ENCODE assay signal across 22 mouse cellular contexts in the genomic region with DNA sequence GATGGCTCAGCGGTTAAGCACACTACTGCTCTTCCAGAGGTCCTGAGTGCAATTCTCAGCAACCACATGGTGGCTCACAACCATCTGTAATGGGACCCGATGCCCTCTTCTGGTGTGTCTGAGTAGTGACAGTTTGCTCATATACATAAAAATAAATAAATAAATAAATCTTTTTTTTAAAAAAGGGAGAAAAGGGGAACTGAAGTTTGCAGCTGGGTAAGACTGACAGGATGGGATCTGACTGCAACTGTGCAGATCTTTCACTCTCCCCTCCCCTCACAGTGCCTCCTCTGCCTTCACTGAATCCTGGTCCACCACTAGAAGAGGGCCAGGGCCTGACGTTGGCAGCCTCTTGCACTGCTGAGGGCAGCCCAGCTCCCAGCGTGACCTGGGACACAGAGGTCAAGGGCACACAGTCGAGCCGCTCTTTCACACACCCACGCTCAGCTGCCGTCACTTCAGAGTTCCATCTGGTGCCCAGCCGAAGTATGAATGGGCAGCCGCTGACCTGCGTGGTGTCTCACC. TPM values are rescaled to one million over a fixed set of nuclear protein-coding genes. Genes with fewer than 3 reads are reported as not detected.
DNase-seq lines count a peak whose midpoint lies in the region; ATAC-seq and TF ChIP-seq lines count a peak whose summit lies in the region.
"Had no signal": no experiment of that assay in that cellular context is flagged by ENCODE, and none has a peak within 500 bp of the region (broad histone marks: within the 10 kb centered on the region; RNA-seq: fewer than 3 reads in every experiment).

No protein-coding gene starts in this region.

- no peak overlapping the region for H3K4me3 ChIP-seq in layer of hippocampus, adult 2 months
- no peak overlapping the region for H3K4me3 ChIP-seq in midbrain, postnatal 0 days (ENCODE audit: low read depth, low read length)
- no peak overlapping the region for H3K4me3 ChIP-seq in midbrain, embryonic 16.5 days (ENCODE audit: low read depth, low read length)
- H3K4me3 ChIP-seq: forebrain, embryonic 12.5 days; hindbrain, embryonic 10.5 days; limb, embryonic 15.5 days had no signal

- H3K4me2 ChIP-seq in midbrain, postnatal 0 days (ENCODE audit: low read depth, low read length, poor library complexity, severe bottlenecking): no peak overlapping the region
- no peak overlapping the region for H3K4me2 ChIP-seq in midbrain, embryonic 16.5 days (ENCODE audit: low read length)
- H3K4me2 ChIP-seq: forebrain, embryonic 12.5 days; limb, embryonic 15.5 days had no signal

- 82% methylated on average over 11 of the region's 11 CpGs for WGBS in midbrain, postnatal 0 days
- WGBS in midbrain, embryonic 16.5 days: 85% methylated on average over 11 of the region's 11 CpGs

- no peaks in the 10 kb centered on the region for H3K27me3 ChIP-seq in midbrain, postnatal 0 days (ENCODE audit: insufficient read depth, low read length)
- no peaks in the 10 kb centered on the region for H3K27me3 ChIP-seq in midbrain, embryonic 16.5 days (ENCODE audit: control insufficient read depth, insufficient read depth, low read depth, low read length)

- no peak overlapping the region for H3K9ac ChIP-seq in midbrain, postnatal 0 days (replicated peaks; ENCODE audit: low read length, poor library complexity, severe bottlenecking)
- no peak overlapping the region for H3K9ac ChIP-seq in midbrain, embryonic 16.5 days (ENCODE audit: low read depth, low read length)
- H3K9ac ChIP-seq: forebrain, embryonic 12.5 days; limb, embryonic 15.5 days had no signal

- no peaks in the 10 kb centered on the region for H3K36me3 ChIP-seq in midbrain, postnatal 0 days (ENCODE audit: insufficient read depth, low read length)
- H3K36me3 ChIP-seq in midbrain, embryonic 16.5 days (ENCODE audit: control insufficient read depth, insufficient read depth, low read length): no peaks in the 10 kb centered on the region
- H3K36me3 ChIP-seq: forebrain, embryonic 12.5 days; G1E; hindbrain, embryonic 10.5 days; limb, embryonic 15.5 days had no signal

- H3K27ac ChIP-seq in layer of hippocampus, adult 2 months: no peak overlapping the region
- no peak overlapping the region for H3K27ac ChIP-seq in midbrain, postnatal 0 days (ENCODE audit: low read depth, low read length)
- no peak overlapping the region for H3K27ac ChIP-seq in midbrain, embryonic 16.5 days (ENCODE audit: low read length)
- H3K27ac ChIP-seq: forebrain, embryonic 12.5 days; hindbrain, embryonic 10.5 days; limb, embryonic 15.5 days had no signal

- H3K9me3 ChIP-seq in midbrain, postnatal 0 days (ENCODE audit: low read length): no peaks in the 10 kb centered on the region
- no peaks in the 10 kb centered on the region for H3K9me3 ChIP-seq in midbrain, embryonic 16.5 days (replicated peaks; ENCODE audit: control insufficient read depth, low read length, poor library complexity, severe bottlenecking)
- H3K9me3 ChIP-seq: forebrain, embryonic 12.5 days; G1E; hindbrain, embryonic 10.5 days; limb, embryonic 15.5 days had no signal

- H3K4me1 ChIP-seq in midbrain, postnatal 0 days (ENCODE audit: insufficient read depth, low read length): no peaks in the 10 kb centered on the region
- H3K4me1 ChIP-seq in midbrain, embryonic 16.5 days (ENCODE audit: control insufficient read depth, insufficient read depth, low read length): peaks cover 3% of the 10 kb centered on the region; the same call in 1 of the 2 replicates

- no peak for ATAC-seq in midbrain, postnatal 0 days (ENCODE audit: low FRiP score)
- no peak for ATAC-seq in midbrain, embryonic 16.5 days
- ATAC-seq: CD4-positive, CD25-positive, alpha-beta regulatory T cell, adult 4 months had no signal

- peak; percentile 49 for TF ChIP-seq CTCF in layer of hippocampus, adult 2 months (conservative IDR thresholded peaks at IDR 0.05)
- TF ChIP-seq CTCF in midbrain, postnatal 0 days (IDR thresholded peaks at IDR 0.05): peak; percentile 18; the same call in 1 of the 2 replicates

- no peak for DNase-seq in layer of hippocampus, adult 2 months (ENCODE audit: low spot score in 2 of 2)
- DNase-seq in layer of hippocampus, postnatal 14 days (ENCODE audit: low spot score in 2 of 2): no peak
- no peak for DNase-seq in midbrain, postnatal 0 days (ENCODE audit: low spot score)
- DNase-seq in MEL-GATA-1-ER (ENCODE audit: extremely low read depth, low read depth): peak; percentile 37
- no peak for DNase-seq in cerebellum, adult 18-20 months
- no peak for DNase-seq in left cerebral cortex, adult 11 months (ENCODE audit: low spot score)
- DNase-seq: adrenal gland, postnatal 25 days; cerebellum, adult 11-12 months; cerebellum, postnatal 25 days; gastrocnemius, postnatal 10 days; kidney, adult 8-10 months; kidney, postnatal 4 days; lung, postnatal 4 days; midbrain, embryonic 14.5 days; right cerebral cortex, postnatal 14 days; spleen, adult 18-20 months had no signal

RNA-seq across cellular contexts. Expression of a gene that starts 6.6 kb away (rescaled TPM):
- 1 to 10 TPM; 1.9 to 2.2 TPM for total RNA-seq in layer of hippocampus, adult 2 months (2021)
- 1 to 10 TPM; 2.1 to 2.4 TPM for total RNA-seq in layer of hippocampus, postnatal 14 days (2021)
- 0.82 and 1.1 TPM in 2 replicates for total RNA-seq in midbrain, postnatal 0 days (2014; rRNA removed)
- polyA plus RNA-seq in midbrain, postnatal 0 days (2015; fragmentation: Nextera tagmentation; extraction: Ambion mirVana): 0.75 and 0.81 TPM in 2 replicates
- polyA plus RNA-seq in midbrain, embryonic 16.5 days (2015; fragmentation: Nextera tagmentation; extraction: Ambion mirVana): 0.45 and 0.59 TPM in 2 replicates

RNA-seq across cellular contexts. Expression of a gene that starts 12.3 kb away (rescaled TPM):
- total RNA-seq in layer of hippocampus, adult 2 months (2021): 1 to 10 TPM; 5.1 to 6.1 TPM
- 1 to 10 TPM; 2.1 to 3.1 TPM for total RNA-seq in layer of hippocampus, postnatal 14 days (2021)
- total RNA-seq in midbrain, postnatal 0 days (2014; rRNA removed): 4.7 and 9.3 TPM in 2 replicates
- polyA plus RNA-seq in midbrain, postnatal 0 days (2015; fragmentation: Nextera tagmentation; extraction: Ambion mirVana): 4.8 TPM in 2 replicates
- 3.6 and 3.9 TPM in 2 replicates for polyA plus RNA-seq in midbrain, embryonic 16.5 days (2015; fragmentation: Nextera tagmentation; extraction: Ambion mirVana)
- total RNA-seq: G1E had no signal

RNA-seq across cellular contexts. Expression of a gene that starts 21.6 kb away (rescaled TPM):
- 1 to 10 TPM; 7.7 to 8.7 TPM for total RNA-seq in layer of hippocampus, adult 2 months (2021)
- 1 to 10 TPM; 6.8 to 7.4 TPM for total RNA-seq in layer of hippocampus, postnatal 14 days (2021)
- 4.0 and 4.5 TPM in 2 replicates for total RNA-seq in midbrain, postnatal 0 days (2014; rRNA removed)
- polyA plus RNA-seq in midbrain, postnatal 0 days (2015; fragmentation: Nextera tagmentation; extraction: Ambion mirVana): 6.3 and 6.4 TPM in 2 replicates
- 4.3 and 4.6 TPM in 2 replicates for polyA plus RNA-seq in midbrain, embryonic 16.5 days (2015; fragmentation: Nextera tagmentation; extraction: Ambion mirVana)

RNA-seq across cellular contexts. Expression of a gene that starts 29.0 kb away (rescaled TPM):
- total RNA-seq in layer of hippocampus, adult 2 months (2021): 100 to 1,000 TPM; 126 to 128 TPM
- total RNA-seq in layer of hippocampus, postnatal 14 days (2021): 100 to 1,000 TPM; 129 to 135 TPM
- 134 and 156 TPM in 2 replicates for total RNA-seq in midbrain, postnatal 0 days (2014; rRNA removed)
- 160 and 167 TPM in 2 replicates for polyA plus RNA-seq in midbrain, postnatal 0 days (2015; fragmentation: Nextera tagmentation; extraction: Ambion mirVana)
- polyA plus RNA-seq in midbrain, embryonic 16.5 days (2015; fragmentation: Nextera tagmentation; extraction: Ambion mirVana): 197 and 201 TPM in 2 replicates

RNA-seq across cellular contexts. Expression of a gene that starts 36.5 kb away (rescaled TPM):
- total RNA-seq in layer of hippocampus, adult 2 months (2021): 1 to 10 TPM; 4.1 to 5.6 TPM
- total RNA-seq in layer of hippocampus, postnatal 14 days (2021): 1 to 10 TPM; 2.6 to 2.9 TPM
- total RNA-seq in midbrain, postnatal 0 days (2014; rRNA removed): not detected in 2 replicates
- polyA plus RNA-seq in midbrain, postnatal 0 days (2015; fragmentation: Nextera tagmentation; extraction: Ambion mirVana): 3.1 and 3.9 TPM in 2 replicates
- polyA plus RNA-seq in midbrain, embryonic 16.5 days (2015; fragmentation: Nextera tagmentation; extraction: Ambion mirVana): 6.2 and 7.6 TPM in 2 replicates
